Mouse (Mus musculus) naive thymus-derived CD4-positive, alpha-beta T cell, adult 2 months (primary cell): ENCODE results near the gene Zc3h12c.

Experiments
- DNase-seq: peaks from one replicate; pipeline ENCODE4 v3.0.0-alpha.2; 2011; ENCODE audit warnings: low read depth

The Zc3h12c gene

DNA sequence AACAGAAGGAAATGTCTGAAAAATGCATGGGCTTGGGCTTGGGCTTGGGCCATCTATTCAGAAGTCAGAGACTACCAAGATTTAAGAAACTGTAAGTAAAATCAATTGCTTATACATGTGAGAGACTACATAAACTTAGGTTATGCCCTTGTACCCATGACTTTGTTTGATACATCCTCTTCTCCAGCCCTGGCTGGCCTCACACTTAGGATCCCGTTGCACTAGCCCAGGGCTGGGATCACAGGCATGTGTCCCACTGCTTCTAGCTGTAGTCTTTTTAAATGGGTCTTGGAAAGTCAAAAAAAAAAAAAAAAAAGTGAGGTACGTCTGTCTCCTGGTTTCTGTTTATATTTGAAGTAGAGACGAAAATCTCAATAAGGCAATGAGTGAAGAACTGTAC is 1.3 kb downstream of the Zc3h12c start:
- no peak for DNase-seq

DNA sequence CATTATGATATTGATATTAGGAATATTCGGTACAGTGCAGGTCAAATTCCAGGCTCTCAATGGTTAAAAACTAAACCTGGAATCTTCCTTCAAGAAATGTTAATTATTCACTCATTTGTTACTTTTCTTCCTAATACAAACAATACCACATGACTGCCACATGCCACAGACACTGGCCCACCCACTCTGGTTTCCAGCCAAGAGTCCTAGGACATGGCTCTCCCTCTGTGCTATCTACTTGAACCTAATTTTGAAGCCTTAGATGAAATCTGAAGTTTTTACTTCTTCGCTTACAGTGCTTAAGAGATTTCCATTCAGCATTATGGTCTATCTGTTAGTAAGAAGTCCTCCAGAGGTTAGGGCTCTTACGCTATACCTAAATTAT is 2.7 kb downstream of the Zc3h12c start:
- no peak for DNase-seq

DNA sequence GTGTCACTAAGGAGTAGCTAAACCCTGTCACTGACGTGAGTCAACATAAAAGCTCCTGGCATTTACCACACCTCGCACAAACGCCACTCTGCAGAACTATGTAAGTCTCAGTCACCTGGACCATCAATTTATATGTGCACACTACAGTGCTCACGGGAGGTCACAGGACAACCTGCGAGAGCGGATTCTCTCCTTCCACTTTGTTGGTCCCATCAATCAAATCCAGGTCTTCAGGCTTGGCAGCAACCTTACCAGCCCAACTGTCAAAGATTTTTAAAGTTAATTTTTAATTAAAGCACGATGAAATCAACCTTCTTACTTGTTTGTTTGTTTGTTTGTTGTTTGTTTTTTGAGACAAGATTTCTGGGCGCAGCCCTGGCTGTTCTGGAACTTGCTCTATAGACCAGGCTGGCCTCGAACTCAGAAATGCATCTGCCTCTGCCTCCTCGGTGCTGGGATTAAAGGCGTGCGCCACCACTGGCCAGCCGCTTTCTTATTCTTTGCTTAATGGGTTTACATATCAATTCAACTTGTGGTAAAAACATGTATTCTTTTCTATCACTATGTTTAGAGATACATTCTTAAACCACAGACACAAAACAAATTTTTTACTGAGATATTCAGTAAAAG is 3.2 kb downstream of the Zc3h12c start:
- no peak for DNase-seq

DNA sequence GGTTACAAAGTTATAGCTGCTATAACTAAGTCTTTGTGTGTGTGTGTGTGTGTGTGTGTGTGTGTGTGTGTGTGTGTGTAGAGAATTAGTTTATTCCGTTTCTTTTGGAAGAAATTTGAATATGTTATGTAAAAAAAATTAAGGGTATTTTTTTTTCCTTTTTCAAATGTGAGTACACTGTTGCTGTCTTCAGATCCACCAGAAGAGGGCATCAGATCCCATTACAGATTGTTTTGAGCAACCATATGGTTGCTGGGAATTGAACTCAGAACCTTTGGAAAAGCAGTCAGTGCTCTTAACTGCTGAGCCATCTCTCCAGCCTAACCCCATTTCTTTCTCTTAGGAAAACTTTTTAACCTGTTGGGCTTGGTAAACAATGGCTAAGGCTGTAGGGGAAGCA is 7.9 kb downstream of the Zc3h12c start:
- DNase-seq = no peak

DNA sequence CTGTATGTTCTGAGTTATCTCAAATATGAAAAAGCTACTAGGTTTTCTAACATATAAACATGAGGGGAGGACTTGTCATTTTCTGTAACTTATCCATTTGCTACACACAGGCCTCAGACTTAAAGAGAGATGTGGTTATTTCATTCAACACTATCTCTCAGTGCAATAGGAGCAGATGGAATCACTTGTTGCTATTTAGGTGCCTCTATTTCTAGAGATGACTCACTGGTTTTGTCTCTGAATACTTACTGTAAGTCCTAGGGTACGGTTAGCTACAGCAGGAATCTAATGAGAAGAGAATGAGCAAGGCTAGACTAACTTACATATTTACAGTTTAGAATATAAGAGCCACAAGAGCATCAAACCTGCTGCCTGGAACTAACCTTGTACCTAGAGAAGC is 9.8 kb downstream of the Zc3h12c start:
- no peak for DNase-seq

DNA sequence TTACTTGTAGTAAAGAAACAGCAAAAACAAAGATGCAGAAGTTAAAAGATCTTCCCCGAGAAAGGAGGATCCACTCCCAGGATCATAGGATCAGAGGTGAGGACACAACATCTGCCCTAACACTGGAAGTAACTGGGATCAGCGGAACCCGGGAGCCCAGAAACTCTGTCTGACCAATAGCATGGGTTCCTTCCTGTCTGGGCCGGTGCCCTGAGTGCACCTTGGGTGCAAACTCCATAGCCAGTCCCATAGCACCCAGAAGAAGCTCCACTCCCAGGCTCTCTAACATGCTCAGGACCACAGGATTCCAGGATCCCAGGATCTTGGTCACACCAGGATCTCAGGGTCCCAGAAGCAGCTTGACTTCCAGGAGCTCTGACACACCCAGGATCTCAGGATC is 13.0 kb downstream of the Zc3h12c start:
- DNase-seq = no peak

DNA sequence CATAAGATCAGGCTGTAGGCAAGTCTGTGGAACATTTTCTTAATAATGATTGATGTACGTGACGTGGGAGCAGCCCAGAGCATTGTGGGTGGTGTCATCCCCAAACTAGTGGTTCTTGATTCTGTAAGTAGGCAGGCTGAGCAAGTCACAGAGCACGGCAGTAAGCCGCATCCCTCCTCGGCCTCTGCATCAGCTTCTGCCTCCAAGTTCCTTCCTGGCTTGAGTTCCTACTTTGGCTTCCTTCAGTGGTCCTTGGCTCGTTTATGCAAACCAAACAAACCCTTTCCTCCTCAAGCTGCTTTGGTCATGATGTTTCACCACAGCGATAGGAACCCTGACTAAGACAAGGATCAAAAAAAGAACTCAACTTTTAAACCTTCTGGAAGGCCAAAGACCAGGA is 14.1 kb downstream of the Zc3h12c start:
- DNase-seq = no peak

DNA sequence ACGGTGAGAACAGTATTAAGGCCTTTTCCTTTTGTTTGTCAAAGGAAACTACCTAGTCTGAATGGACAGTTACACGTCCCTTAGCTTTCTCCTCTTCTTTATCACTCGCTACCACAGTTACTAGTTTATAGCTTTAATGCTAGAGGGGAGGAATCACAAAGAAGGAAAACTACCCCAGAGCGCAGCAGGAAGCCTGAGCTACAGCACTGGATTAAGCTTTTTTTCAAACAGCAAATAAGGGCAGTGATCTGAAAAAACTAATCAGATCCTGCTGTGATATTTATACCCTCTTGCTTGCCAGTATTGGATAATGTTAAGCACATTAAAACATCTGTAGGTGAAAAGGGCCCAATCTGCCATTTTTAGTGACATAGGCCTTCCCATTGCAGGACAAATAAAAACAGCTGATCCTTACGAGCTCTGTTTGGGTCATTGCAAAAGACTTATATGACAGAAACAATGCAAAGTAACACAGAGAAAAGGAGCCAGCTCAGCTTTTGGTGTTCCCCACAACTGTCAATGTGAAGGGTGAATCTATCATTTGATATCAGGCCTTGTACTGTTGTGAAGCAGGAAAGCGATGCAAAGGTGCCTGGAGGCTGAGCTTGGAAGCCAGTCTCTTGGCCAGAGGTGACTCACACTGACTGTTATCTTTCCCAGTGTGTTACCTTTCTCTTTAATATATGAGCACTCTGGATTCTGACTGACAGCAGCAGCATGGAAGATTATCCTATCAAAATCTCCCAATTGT is 16.1 kb downstream of the Zc3h12c start:
- no peak for DNase-seq

DNA sequence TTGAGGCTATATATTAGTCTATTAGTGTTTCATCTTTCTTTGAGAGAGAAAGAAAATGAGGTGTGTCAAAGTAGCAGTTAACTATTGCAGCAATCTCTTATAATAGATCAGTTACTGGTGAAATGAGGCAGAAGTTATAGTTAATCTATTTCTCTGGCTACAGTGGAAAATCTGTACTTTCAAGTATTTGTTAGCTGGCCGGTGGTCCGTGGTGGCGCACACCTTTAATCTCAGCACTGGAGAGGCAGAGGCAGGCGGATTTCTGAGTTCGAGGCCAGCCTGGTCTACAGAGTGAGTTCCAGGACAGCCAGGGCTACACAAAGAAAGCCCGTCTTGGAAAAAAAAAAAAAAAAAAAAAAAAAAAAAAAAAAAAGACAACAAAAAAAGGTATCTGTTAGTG is 18.6 kb downstream of the Zc3h12c start:
- no peak for DNase-seq

DNA sequence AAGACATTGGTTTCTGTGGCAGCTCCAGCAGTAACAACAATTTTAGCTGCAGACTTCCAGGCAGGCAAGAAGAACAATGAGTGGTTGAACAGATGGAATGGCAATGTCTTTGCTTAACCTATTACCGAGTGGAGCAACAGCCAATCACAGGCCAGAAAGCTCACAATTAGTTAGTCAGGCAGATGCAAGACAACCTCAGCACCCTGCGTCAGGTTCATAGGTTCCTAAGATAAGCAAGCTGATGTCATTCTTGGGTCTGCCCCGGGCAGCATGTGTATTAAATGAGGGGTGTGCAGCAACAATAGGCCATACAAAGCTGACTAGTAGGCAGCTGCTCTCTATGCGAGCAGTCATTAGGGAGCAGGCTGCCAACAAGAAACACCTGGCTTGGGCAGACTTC is 19.1 kb downstream of the Zc3h12c start:
- no peak for DNase-seq

DNA sequence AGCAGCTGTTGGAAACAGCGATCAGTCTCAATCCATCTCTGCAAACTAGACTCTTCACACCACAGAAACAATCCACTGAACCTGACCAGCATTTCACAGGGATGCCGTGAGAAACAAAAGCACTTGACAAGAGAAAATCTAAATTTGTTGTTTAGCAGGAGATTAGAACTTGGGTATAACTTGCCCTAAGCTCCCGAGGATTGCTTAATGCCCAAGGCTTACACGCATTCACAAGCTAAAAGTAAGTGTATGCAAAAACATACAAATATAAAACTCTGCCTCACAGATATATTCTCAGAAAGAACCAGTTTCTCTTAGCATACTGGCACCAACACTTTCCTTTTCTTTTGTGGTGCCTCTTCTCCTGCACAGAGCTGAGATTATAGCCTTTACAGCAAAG is 19.5 kb downstream of the Zc3h12c start:
- no peak for DNase-seq

DNA sequence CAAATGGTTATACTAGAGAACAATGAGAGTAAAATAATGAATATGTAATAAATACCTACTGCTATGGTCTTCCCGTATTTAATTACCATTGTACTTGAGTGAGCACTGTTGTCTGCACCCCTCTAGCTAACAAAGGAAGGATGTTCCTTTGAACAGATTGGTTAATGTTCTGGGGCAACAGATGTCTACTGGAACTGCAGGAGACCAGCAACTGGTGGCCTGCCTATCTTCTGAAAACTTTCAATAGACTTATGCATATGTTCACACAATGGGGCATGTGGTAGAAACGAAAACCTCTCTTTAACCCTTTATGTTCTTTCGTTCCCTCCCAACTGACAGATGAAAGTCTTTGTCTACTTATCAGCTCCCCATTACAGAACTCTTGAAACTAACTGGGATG is 20.1 kb downstream of the Zc3h12c start:
- no peak for DNase-seq

DNA sequence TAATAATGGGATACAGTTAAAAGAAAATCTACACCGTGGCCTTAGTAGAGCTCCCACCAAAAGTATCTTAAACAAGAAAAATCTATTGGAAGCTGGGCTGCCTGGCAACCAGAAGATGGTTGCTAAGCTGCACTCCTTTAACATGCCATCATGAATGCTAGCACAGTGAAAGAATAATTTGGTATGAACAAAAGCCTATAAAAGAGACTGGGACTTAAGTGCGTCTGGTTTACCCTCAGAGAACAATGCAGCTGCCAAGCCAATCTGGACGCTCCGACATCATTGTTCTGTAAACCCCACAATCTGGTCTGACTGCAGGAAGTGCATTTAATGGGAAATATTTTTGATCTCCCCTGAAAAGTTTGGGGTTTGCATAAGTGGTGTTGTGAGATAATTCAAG is 22.1 kb downstream of the Zc3h12c start:
- no peak for DNase-seq

DNA sequence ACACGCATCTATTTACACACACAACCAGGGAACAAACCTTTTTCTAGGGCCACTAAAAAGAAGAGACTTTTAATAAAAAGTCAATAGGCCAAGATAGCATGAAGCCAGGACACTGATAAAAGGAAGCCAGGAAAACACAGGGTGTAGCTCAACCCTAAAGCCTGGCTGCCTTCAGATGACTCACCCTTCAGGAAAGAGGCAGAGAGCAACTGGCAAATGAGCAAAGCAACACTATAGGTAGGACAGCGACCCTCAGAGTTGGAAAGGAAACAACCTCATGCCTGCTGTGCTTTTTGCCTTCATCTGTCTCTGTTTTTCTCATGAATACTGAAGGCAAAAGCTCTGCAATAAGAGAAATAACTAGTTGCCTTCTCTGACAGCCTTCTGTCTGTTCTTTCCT is 35.6 kb downstream of the Zc3h12c start:
- DNase-seq = no peak

DNA sequence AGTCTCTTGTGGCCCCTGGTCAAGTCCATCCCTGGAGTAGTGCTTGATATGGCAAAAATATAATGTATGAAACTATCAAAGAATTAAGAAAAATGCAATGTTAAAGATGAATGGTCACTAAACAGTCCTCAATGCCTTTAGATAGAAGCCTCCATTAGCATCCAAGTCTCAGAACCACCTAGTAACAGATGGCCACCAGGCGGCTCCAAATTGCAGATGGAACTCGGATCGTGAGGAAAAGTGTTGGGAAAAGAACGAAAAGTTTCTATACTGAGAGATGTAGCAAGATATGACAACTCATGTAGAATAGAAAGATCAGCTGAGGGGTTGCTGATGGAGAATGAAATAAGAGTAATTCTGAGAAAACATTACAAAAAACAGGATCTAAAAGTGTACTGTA is 38.0 kb downstream of the Zc3h12c start:
- DNase-seq = no peak

DNA sequence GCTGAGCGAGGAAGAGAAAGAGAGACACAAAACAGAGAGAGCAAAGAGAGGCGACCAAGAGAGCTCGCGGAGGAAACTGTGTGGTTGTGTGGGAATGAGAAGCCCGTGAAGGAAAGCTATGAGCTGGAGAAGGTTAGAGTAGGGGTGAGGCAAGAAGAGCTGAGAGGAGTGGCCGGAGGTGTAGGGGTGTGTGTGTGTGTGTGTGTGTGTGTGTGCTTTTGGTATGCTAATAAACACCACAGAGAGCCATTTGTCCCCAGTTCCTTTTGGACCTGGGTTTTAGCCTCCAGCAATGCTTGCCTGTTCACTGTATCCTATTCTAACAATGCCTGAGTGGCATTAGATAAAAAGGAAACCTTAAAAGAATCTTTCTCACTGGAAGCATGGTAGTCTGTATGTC is 43.1 kb downstream of the Zc3h12c start:
- DNase-seq = no peak

DNA sequence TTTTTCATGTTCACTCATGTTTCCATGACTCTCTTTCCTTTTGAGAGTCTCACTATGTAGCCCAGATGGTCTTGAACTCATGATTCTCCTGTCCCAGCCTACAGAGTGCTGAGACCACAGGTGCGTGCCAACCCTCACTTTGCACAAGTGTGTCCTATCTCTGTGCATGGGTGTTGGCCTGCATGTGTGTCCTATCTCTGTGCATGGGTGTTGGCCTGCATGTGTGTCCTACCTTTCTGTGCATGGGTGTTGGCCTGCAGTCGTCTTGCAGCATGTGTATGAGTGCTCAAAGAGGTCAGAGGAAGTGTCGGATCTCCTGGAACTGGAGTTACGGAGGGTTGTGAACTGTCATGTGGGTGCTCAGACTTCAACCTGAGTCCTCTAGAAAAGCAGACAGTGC is 49.2 kb downstream of the Zc3h12c start:
- DNase-seq = no peak

DNA sequence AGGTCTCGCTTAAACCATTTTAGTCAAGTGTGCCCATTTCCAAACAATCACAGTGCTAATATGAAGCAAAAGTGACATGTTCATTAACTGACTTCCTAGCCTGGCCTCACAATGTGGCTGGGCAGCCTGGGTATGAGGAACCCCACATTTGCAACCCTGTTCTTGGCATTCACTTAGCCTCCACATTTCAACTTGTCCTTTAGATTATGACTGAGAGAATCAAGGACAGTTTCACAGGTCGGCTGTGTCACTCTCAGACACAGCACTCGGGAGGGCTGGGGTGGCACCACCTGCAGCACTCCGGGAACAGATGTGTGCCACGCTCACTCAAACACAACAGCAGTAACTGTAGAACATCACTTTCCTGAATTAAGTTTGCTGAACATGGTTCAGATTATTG is 55.3 kb downstream of the Zc3h12c start:
- no peak for DNase-seq

DNA sequence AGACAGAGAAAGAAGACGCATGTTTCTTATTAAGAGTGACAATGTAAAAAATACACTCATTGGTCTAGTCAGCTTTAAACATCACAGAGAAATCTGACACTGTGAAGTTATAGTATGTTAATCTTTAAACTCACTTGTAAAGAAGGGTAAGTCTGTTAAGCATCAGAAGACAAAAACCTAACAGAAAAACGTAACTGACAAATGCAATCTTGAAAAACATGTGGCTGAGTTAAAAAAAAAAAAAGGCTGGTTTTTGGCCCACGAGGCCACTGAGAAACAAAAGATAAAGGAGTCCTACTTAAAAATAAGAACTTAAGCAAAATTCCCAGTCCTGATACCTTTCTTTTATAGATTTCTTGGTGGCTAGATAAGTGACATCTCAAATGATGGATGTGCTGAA is 57.6 kb downstream of the Zc3h12c start:
- no peak for DNase-seq

DNA sequence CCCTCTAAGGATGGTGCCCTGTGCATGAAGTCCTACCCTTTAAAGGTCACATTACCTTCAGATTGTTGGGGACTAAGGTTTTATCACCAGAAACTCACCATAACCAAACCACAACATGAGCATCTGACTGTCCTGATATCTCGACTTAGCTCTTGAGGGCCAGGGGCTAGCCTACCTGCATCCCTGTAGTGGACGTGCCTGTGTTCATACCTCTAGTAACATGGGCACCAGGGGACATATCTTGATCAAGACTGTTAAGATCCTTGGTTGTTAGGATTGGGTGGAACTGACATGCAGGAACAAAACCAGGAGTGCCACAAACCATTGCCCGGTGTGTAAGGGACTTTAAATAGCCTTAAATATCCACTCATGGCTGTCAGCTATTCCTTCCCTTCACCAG is 61.2 kb downstream of the Zc3h12c start:
- no peak for DNase-seq

DNA sequence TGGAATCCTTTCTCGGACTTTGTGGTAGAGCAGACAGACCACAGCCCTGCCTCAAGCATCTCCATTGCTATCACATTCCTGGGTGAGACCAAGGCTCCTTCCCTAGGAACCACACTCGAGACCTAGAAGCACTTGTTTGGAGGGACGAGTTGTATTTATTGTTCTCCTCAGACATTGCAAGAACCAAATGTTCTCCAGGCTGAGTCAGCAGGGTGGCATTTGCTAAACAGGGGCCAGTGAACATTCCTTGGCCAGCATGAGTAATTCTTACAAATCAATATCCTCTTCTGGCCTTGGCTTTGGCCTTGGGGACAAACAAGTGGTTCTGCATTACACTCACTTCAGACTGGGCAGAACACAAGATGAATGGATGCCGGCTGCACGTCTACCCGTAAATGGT is 62.9 kb downstream of the Zc3h12c start:
- no peak for DNase-seq

DNA sequence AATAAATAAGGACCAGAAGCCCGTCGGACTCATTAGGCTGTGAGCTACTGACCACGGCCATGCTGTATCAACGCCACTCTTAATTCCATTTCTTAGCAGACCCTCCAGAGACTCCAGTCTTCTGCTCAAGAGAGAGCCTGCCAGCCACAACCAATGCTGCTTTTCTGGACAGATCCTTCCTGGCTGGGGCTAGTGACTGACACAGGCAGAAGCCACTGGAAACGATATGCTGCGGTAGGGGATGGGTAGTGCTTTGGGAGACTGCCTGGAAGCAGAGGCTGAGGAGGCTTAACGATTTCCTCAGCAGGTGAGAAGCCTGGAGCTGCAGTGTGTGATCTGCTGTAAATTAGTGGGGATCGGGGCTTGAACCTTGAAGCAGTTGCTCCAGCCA is 64.2 kb downstream of the Zc3h12c start:
- no peak for DNase-seq

DNA sequence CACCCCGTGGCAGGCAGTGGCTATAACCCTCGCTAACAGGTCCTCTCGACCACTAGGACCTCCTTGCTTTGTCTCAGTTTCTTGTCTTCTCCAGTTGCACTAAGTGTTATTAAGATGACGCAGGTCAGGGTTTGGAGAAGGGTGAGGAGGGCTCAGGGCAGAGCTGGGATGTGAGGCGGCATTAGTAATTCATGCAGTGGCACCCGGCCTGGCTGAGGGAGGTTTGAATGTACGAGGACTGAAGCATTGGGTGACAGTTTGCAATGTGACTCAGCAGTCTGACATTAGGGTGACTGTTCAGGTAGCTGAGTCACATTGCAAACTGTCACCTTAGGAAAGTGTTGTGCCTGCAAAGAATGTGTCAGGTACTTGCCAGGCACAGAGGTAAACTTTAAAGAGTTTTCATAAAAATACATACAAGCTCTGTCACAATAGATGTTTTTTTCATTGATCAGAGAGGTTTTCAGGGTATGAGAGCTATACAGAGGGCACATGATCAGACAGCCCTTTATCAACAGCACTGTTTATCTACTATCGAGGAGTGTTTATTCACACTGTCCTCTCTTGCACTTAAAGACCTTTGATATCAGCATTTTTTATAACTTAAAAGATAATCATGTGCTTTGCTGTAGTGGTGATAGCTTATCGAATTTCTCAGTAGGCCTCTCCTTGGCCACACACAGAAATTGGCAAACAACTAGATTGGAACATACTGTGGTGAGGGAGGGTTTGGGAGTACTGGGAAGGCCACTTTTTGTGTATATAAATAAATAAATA is 64.7 kb downstream of the Zc3h12c start:
- DNase-seq = no peak
